Mouse (Mus musculus): ENCODE measurements at regions not wholly inside any gene's neighbourhood (a gene's known extent, or its start where the extent isn't known, plus 50 kb on each side); places are given as distances from the start of the nearest gene placed in this dataset.

DNA sequence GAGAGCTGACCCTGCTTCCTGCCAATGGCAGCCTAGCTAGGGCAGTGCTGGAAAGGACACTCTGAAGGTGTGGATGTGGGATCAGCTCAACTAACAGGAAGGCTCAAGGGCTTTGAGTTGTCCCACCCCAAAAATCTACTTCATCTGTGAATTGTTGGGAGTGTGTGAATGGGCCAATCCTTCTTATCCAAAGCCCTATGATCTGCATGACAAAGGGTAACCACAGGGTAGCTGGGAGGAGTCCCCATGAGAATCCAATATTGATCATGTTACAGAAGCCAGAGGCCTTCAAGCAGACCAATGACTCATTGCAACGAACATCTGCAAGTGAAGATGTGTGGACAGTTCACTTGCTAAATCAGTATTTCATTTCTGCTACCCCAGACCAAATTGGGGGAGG is 51.1 kb upstream of the Adra1b start:
- ATAC-seq (ENCODE audit: insufficient number of reproducible peaks, insufficient read depth, low FRiP score, low read depth): no peak
- Histone ChIP-seq H3K4me2 (replicated peaks; ENCODE audit: low read depth, low read length) (no peak overlapping the region), H3K4me1 (ENCODE audit: control insufficient read depth, insufficient read depth, low read length) (no peaks in the 10 kb centered on the region), H3K27ac (ENCODE audit: low read length) (no peak overlapping the region), H3K36me3 (ENCODE audit: control insufficient read depth, insufficient read depth, low read length) (no peaks in the 10 kb centered on the region), H3K9me3 (ENCODE audit: control insufficient read depth, low read depth, low read length) (no peaks in the 10 kb centered on the region), H3K4me3 (ENCODE audit: low read depth, low read length) (no peak overlapping the region), H3K27me3 (ENCODE audit: control insufficient read depth, insufficient read depth, low read length) (no peaks in the 10 kb centered on the region), H3K9ac (replicated peaks; ENCODE audit: low read depth, low read length) (no peak overlapping the region)
- WGBS: 79% methylated on average over 1 of the region's 1 CpGs

DNA sequence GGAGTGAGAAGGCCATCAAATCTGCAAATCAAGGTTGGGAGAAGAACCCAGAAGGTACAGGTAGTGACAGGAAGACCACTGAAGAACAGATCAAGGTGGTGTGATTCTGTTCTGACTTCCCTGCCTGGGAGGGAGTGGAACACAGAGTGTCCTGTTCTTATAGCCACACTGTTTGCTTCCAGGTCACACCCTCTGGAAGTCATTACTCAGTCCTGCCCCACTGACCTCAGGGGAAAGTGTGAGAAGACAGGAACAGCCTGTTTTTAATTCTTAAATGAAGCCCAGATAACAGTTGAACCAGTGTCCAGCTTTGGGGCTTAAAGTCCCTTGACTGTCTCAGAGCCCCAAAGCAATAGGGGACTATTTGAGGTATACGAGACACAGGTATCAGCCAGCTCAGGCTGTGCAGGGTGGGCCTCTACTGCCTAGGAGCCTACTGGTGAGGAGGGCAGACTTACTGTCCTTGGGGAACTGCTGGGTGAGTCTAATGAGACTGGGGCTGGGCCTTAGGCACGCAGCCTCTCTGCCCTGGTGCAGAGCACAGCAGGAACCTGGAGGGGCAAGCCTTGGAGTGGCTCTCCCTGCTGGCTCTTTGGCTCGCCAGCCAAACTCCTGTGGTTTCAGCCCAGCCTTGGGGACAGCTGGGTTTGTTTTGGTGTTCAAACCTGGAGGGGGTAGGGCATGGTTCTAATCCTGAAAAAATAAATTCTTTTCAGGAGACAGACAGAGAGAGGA is 57.4 kb upstream of the Adra1b start:
- no peaks in the 10 kb centered on the region for H3K4me1 ChIP-seq (ENCODE audit: control insufficient read depth, insufficient read depth, low read length)
- no peak overlapping the region for H3K9ac ChIP-seq (replicated peaks; ENCODE audit: low read depth, low read length)
- H3K27ac ChIP-seq (ENCODE audit: low read length): no peak overlapping the region
- no peak overlapping the region for H3K4me2 ChIP-seq (replicated peaks; ENCODE audit: low read depth, low read length)
- H3K4me3 ChIP-seq (ENCODE audit: low read depth, low read length): no peak overlapping the region
- WGBS: 55% methylated on average over 3 of the region's 3 CpGs
- no peaks in the 10 kb centered on the region for H3K27me3 ChIP-seq (ENCODE audit: control insufficient read depth, insufficient read depth, low read length)
- ATAC-seq (ENCODE audit: insufficient number of reproducible peaks, insufficient read depth, low FRiP score, low read depth): no peak
- H3K36me3 ChIP-seq (ENCODE audit: control insufficient read depth, insufficient read depth, low read length): no peaks in the 10 kb centered on the region
- no peaks in the 10 kb centered on the region for H3K9me3 ChIP-seq (ENCODE audit: control insufficient read depth, low read depth, low read length)

DNA sequence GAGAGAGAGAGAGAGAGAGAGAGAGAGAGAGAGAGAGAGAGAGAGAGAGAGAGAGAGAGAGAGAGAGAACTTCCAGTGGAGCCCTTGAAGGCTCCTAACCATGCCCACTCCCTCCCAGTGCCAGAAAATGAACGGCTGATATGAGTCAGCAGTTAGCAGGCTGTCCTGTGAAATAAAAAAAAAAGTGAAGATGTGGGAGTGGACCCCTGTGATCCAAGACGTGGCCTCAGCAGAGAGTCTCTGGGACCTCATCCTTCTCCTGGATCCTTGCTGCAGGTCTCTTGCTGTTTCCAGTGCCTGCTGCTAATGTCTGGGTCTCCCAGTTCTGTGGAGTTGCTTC is 57.9 kb upstream of the Adra1b start:
- no peaks in the 10 kb centered on the region for H3K36me3 ChIP-seq (ENCODE audit: control insufficient read depth, insufficient read depth, low read length)
- H3K4me2 ChIP-seq (replicated peaks; ENCODE audit: low read depth, low read length): no peak overlapping the region
- no peak overlapping the region for H3K9ac ChIP-seq (replicated peaks; ENCODE audit: low read depth, low read length)
- no peak for ATAC-seq (ENCODE audit: insufficient number of reproducible peaks, insufficient read depth, low FRiP score, low read depth)
- no peak overlapping the region for H3K4me3 ChIP-seq (ENCODE audit: low read depth, low read length)
- no peaks in the 10 kb centered on the region for H3K4me1 ChIP-seq (ENCODE audit: control insufficient read depth, insufficient read depth, low read length)
- 30% methylated on average over 2 of the region's 2 CpGs for WGBS
- H3K27ac ChIP-seq (ENCODE audit: low read length): no peak overlapping the region
- no peaks in the 10 kb centered on the region for H3K9me3 ChIP-seq (ENCODE audit: control insufficient read depth, low read depth, low read length)
- no peaks in the 10 kb centered on the region for H3K27me3 ChIP-seq (ENCODE audit: control insufficient read depth, insufficient read depth, low read length)

DNA sequence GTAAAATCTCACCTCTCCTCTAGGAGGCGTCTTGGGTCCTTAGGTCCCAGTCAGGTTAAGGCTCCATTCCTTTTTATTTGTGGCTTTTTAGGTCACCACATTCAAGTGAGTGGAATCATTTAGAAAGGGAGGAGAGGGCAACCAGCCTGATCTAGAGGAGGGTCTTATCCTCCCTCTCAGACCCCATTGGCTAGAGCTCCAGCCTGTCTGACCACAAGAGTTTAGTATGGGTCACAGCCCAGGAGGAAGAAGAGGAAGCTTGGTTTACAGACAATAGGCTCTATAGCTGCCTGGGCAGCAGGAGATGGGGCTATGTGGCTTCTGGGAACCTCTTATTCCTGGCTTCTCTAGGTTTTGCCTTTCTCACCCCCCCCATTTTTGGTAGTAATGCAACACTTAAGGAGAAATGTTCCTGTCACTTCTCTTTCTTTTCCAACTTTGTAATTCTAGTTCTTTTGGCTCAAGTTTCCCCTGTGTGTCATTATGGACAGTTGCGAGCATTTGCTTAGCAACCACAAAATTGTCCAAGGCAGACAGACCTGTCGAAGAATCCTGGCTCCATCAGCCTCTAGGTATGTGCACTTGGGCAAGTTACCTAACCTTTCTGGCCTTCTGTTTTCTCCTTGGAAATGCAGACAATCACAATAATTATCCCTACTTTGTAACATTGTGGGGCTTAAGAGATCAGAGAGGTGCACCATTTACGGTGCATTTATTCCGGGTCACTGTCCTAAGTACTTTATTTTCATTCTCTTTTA is 59.5 kb upstream of the Adra1b start:
- H3K9me3 ChIP-seq (ENCODE audit: control insufficient read depth, low read depth, low read length): no peaks in the 10 kb centered on the region
- H3K27ac ChIP-seq (ENCODE audit: low read length): no peak overlapping the region
- no peak overlapping the region for H3K4me3 ChIP-seq (ENCODE audit: low read depth, low read length)
- ATAC-seq (ENCODE audit: insufficient number of reproducible peaks, insufficient read depth, low FRiP score, low read depth): no peak
- no peaks in the 10 kb centered on the region for H3K27me3 ChIP-seq (ENCODE audit: control insufficient read depth, insufficient read depth, low read length)
- H3K4me1 ChIP-seq (ENCODE audit: control insufficient read depth, insufficient read depth, low read length): no peaks in the 10 kb centered on the region
- H3K4me2 ChIP-seq (replicated peaks; ENCODE audit: low read depth, low read length): no peak overlapping the region
- no peak overlapping the region for H3K9ac ChIP-seq (replicated peaks; ENCODE audit: low read depth, low read length)
- WGBS: 84% methylated on average over 5 of the region's 5 CpGs
- H3K36me3 ChIP-seq (ENCODE audit: control insufficient read depth, insufficient read depth, low read length): no peaks in the 10 kb centered on the region

DNA sequence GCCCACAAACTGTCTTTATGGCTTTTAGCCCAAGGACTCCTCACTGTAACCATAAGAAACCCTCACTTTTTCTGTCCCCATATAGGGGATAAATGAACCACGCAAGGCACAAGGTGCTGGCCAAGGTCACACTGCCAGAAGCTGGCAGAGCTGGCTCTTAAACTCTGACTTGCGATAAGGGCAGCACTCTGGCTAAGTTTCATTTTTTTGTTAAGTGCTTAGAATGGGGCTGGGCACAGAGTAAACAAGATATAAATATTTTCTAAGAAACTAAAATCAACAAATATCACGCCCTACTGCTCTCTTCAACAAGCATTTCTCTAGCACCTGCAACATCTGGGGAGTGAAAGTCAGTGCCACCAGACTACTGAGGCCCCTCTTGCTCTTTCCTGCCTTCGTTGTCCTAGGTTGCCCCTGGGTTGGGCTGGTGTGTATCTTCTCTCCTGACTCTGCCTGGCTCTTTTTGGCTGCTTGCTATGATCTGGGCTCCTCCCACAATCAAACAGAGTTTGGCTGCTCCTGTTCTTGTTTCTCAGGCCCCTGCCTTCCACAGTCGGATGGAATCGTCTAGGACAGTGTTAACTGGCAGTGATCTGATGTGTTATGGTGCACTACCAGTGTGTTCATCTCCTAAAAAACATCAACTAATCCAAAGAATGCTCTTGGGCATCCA is 60.5 kb upstream of the Adra1b start:
- ATAC-seq (ENCODE audit: insufficient number of reproducible peaks, insufficient read depth, low FRiP score, low read depth): no peak
- H3K4me3 ChIP-seq (ENCODE audit: low read depth, low read length): no peak overlapping the region
- WGBS: 67% methylated on average over 6 of the region's 6 CpGs
- no peak overlapping the region for H3K9ac ChIP-seq (replicated peaks; ENCODE audit: low read depth, low read length)
- H3K27me3 ChIP-seq (ENCODE audit: control insufficient read depth, insufficient read depth, low read length): no peaks in the 10 kb centered on the region
- H3K4me2 ChIP-seq (replicated peaks; ENCODE audit: low read depth, low read length): no peak overlapping the region
- no peaks in the 10 kb centered on the region for H3K36me3 ChIP-seq (ENCODE audit: control insufficient read depth, insufficient read depth, low read length)
- no peaks in the 10 kb centered on the region for H3K9me3 ChIP-seq (ENCODE audit: control insufficient read depth, low read depth, low read length)
- H3K4me1 ChIP-seq (ENCODE audit: control insufficient read depth, insufficient read depth, low read length): no peaks in the 10 kb centered on the region
- no peak overlapping the region for H3K27ac ChIP-seq (ENCODE audit: low read length)

DNA sequence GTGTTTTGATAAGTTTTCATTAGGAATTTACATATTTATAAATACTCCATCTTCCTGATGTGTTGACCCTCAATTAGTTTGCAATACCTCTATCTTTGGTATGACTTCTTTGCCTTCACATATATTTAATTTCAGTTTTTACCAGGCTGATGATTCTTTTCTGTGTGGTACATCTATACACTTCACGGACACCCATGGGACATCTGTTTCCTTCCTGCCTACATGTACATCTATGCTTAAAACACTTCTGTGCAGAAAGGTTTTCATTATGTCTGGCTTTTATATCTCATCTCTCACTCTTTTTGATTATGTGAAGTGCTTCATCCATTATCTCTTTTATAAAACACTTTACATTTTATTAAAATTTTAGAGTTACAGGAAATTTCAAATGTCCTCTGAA is 66.8 kb upstream of the Adra1b start:
- no peaks in the 10 kb centered on the region for H3K27me3 ChIP-seq (ENCODE audit: control insufficient read depth, insufficient read depth, low read length)
- 87% methylated on average over 1 of the region's 1 CpGs for WGBS
- no peaks in the 10 kb centered on the region for H3K9me3 ChIP-seq (ENCODE audit: control insufficient read depth, low read depth, low read length)
- H3K27ac ChIP-seq (ENCODE audit: low read length): no peak overlapping the region
- no peak overlapping the region for H3K4me3 ChIP-seq (ENCODE audit: low read depth, low read length)
- no peak for ATAC-seq (ENCODE audit: insufficient number of reproducible peaks, insufficient read depth, low FRiP score, low read depth)
- H3K4me2 ChIP-seq (replicated peaks; ENCODE audit: low read depth, low read length): no peak overlapping the region
- no peak overlapping the region for H3K9ac ChIP-seq (replicated peaks; ENCODE audit: low read depth, low read length)
- H3K4me1 ChIP-seq (ENCODE audit: control insufficient read depth, insufficient read depth, low read length): no peaks in the 10 kb centered on the region
- no peaks in the 10 kb centered on the region for H3K36me3 ChIP-seq (ENCODE audit: control insufficient read depth, insufficient read depth, low read length)

DNA sequence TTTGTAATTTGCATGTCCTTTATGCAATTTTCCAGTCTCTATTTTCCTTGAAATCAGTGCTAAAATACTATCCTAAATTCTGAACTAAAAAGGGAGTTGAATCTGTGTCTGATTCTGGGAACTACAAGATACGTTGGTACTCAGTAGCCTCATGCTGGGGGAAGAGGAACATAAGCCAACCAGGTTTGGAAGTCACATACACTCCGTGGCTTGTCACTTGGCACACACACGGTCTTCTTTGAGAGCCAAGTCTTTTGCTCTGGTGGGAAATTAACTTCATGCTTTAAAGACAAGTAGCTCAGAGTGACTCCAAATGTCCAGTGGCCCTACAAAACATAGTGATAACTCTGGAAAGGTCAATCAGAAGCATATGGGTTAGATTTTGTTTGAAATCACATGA is 70.9 kb upstream of the Adra1b start:
- Histone ChIP-seq H3K9ac (replicated peaks; ENCODE audit: low read depth, low read length) (no peak overlapping the region), H3K4me2 (replicated peaks; ENCODE audit: low read depth, low read length) (no peak overlapping the region), H3K4me1 (ENCODE audit: control insufficient read depth, insufficient read depth, low read length) (no peaks in the 10 kb centered on the region), H3K27ac (ENCODE audit: low read length) (no peak overlapping the region), H3K27me3 (ENCODE audit: control insufficient read depth, insufficient read depth, low read length) (no peaks in the 10 kb centered on the region), H3K36me3 (ENCODE audit: control insufficient read depth, insufficient read depth, low read length) (no peaks in the 10 kb centered on the region), H3K4me3 (ENCODE audit: low read depth, low read length) (no peak overlapping the region), H3K9me3 (ENCODE audit: control insufficient read depth, low read depth, low read length) (no peaks in the 10 kb centered on the region)
- 71% methylated on average over 3 of the region's 3 CpGs for WGBS
- no peak for ATAC-seq (ENCODE audit: insufficient number of reproducible peaks, insufficient read depth, low FRiP score, low read depth)

DNA sequence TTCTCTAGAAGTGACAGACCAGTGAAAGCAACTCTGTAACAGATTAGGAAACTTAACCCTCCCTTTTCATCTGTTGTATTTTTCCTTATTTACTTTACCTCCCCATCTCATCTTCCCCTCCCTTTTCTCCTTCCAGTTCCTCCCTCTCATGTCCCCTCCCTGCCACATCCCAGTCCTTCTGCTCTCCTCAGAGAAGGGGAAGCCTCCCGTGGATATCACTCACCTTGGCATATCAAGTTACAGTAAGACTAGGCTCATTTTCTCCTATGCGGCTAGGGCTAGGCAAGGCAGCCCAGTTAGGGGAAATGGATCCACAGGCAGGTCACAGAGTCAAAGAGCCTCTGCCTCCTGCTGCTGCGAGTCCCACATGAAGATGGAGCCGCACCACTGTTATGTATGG is 75.0 kb upstream of the Adra1b start:
- no peak overlapping the region for H3K27ac ChIP-seq (ENCODE audit: low read length)
- H3K9me3 ChIP-seq (ENCODE audit: control insufficient read depth, low read depth, low read length): no peaks in the 10 kb centered on the region
- no peaks in the 10 kb centered on the region for H3K27me3 ChIP-seq (ENCODE audit: control insufficient read depth, insufficient read depth, low read length)
- H3K4me1 ChIP-seq (ENCODE audit: control insufficient read depth, insufficient read depth, low read length): no peaks in the 10 kb centered on the region
- no peak for ATAC-seq (ENCODE audit: insufficient number of reproducible peaks, insufficient read depth, low FRiP score, low read depth)
- H3K4me2 ChIP-seq (replicated peaks; ENCODE audit: low read depth, low read length): no peak overlapping the region
- H3K4me3 ChIP-seq (ENCODE audit: low read depth, low read length): no peak overlapping the region
- 33% methylated on average over 4 of the region's 4 CpGs for WGBS
- H3K36me3 ChIP-seq (ENCODE audit: control insufficient read depth, insufficient read depth, low read length): no peaks in the 10 kb centered on the region
- no peak overlapping the region for H3K9ac ChIP-seq (replicated peaks; ENCODE audit: low read depth, low read length)

All from stomach, embryonic 14.5 days (tissue).